Mouse (Mus musculus): Measurements from ENCODE around the gene Adam1a. TPM values are rescaled to one million over a fixed set of nuclear protein-coding genes. Genes with fewer than 3 reads are reported as not detected.

The Adam1a gene
- polyA plus RNA-seq, 2 experiments = 1.3 to 14.7 TPM

DNA sequence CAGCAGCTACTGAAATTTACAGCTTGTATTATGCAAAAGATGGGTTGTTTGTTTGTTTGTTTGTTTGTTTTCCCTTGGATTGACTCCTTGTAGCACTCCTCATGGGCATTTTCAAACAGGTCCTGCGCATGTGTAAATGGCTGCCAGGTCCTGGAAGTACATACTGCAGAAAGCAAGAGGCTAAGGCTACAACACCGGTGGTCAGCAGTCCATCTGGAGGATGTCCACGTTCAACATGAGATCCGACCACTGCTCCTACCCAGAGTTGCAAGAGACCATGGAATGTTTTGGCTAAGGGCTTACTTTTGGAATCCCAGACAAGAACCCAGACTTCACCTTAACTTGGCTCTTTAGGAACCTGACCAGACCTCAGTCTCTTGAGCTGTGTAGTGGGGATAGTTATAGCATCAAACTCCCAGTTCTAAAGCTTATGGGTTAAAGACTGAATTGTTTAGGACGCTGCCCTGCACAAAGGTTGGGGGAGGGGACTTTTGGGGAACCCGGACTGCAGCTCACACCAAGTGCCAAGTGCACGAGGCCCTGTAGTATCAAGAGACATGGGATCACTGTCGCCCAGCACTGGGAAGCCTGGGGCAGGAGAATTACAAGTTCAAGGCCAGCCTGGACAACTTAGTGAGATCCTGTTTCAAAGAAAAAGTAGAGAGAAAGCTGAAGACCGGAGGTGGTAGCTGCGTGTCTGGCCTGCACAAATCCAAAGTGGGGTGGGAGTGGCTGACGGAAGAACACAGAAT is 47.0 kb upstream of the Adam1a start:
- Histone ChIP-seq H3K4me2 (replicated peaks; ENCODE audit: low read depth, low read length, severe bottlenecking) (peak overlapping the region; percentile 59), H3K4me1 (ENCODE audit: control insufficient read depth, insufficient read depth, low read length) (peaks cover 14% of the 10 kb centered on the region), H3K36me3 (ENCODE audit: control insufficient read depth, insufficient read depth, low read length) (no peaks in the 10 kb centered on the region; the same call in none of the 2 replicates), H3K4me3 (replicated peaks; ENCODE audit: low read length) (peak overlapping the region; percentile 81), H3K27ac (replicated peaks; ENCODE audit: low read depth, low read length) (no peak overlapping the region), H3K9me3 (ENCODE audit: control insufficient read depth, low read length) (no peaks in the 10 kb centered on the region), H3K27me3 (ENCODE audit: control insufficient read depth, insufficient read depth, low read length) (no peaks in the 10 kb centered on the region), H3K9ac (ENCODE audit: low read depth, low read length, severe bottlenecking) (peak overlapping the region; percentile 83)
- no peak for ATAC-seq (ENCODE audit: low FRiP score, low read depth)
- WGBS = 56% methylated on average over 11 of the region's 11 CpGs
- DNase-seq (ENCODE audit: low spot score) = no peak
- no peak for TF ChIP-seq POLR2A (IDR thresholded peaks at IDR 0.05; ENCODE audit: borderline replicate concordance, extremely low read depth, insufficient read depth, insufficient read length)

DNA sequence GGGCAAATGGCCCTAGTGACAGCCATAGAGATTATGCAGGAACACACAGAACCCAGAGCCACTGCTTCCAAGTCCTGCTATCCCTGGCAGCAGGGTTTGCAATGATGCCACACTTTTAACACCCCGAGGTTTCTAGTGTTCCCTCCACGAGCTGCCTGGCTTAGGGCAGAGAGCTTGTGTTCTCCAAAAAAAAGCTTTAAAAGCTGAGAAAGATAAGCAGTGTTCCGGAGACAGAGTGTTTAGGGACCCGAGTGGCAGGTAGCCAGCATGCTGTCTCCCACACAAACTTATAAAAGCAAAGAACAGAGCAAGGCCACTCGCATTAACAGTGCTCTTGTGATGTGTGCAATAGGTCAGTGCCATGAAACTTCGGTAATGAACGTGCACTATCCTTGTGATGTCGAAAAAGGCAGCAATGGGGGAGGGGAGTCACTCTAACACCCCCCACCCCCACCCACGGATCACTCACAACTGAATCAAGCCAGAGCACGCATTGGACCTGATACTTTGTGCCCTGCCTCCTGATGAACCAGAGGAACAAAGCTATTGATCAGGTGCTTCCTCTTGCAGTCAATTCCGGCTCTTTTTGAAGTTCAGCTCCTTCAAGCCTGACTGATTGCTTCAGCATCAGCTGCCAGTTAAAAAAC is 46.3 kb upstream of the Adam1a start:
- no peak overlapping the region for H3K4me2 ChIP-seq (replicated peaks; ENCODE audit: low read depth, low read length, severe bottlenecking)
- H3K4me1 ChIP-seq (ENCODE audit: control insufficient read depth, insufficient read depth, low read length) = peaks cover 16% of the 10 kb centered on the region
- H3K27me3 ChIP-seq (ENCODE audit: control insufficient read depth, insufficient read depth, low read length) = no peaks in the 10 kb centered on the region
- TF ChIP-seq POLR2A (IDR thresholded peaks at IDR 0.05; ENCODE audit: borderline replicate concordance, extremely low read depth, insufficient read depth, insufficient read length) = no peak
- ATAC-seq (ENCODE audit: low FRiP score, low read depth) = no peak
- no peak overlapping the region for H3K27ac ChIP-seq (replicated peaks; ENCODE audit: low read depth, low read length)
- 67% methylated on average over 11 of the region's 11 CpGs for WGBS
- DNase-seq (ENCODE audit: low spot score) = no peak
- H3K9ac ChIP-seq (ENCODE audit: low read depth, low read length, severe bottlenecking) = no peak overlapping the region
- no peaks in the 10 kb centered on the region for H3K9me3 ChIP-seq (ENCODE audit: control insufficient read depth, low read length)
- H3K36me3 ChIP-seq (ENCODE audit: control insufficient read depth, insufficient read depth, low read length) = no peaks in the 10 kb centered on the region; the same call in none of the 2 replicates
- no peak overlapping the region for H3K4me3 ChIP-seq (replicated peaks; ENCODE audit: low read length)

DNA sequence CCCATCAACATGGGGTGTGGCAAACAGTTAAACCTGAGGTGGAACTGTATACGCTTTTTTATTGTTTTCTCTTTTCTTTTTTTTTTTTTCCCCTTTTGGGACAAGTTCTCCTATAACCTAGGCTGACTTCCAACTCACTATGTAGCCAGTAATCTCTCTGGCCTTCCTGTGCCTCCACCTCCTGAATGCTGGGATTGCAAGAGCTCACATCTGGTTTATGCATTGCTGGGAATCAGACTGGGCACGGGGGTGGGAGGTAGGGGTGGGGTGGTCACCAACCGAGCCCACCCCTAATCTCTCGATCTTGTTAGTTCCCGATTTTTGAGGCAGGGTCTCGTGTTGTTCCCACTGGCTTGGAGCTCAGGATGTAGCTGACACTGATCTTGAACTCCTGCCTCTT is 44.6 kb upstream of the Adam1a start:
- 75% methylated on average over 6 of the region's 6 CpGs for WGBS
- H3K4me1 ChIP-seq (ENCODE audit: control insufficient read depth, insufficient read depth, low read length) = peaks cover 18% of the 10 kb centered on the region
- no peak for ATAC-seq (ENCODE audit: low FRiP score, low read depth)
- H3K36me3 ChIP-seq (ENCODE audit: control insufficient read depth, insufficient read depth, low read length) = no peaks in the 10 kb centered on the region; the same call in none of the 2 replicates
- no peak overlapping the region for H3K4me3 ChIP-seq (replicated peaks; ENCODE audit: low read length)
- H3K27ac ChIP-seq (replicated peaks; ENCODE audit: low read depth, low read length) = no peak overlapping the region
- TF ChIP-seq POLR2A (IDR thresholded peaks at IDR 0.05; ENCODE audit: borderline replicate concordance, extremely low read depth, insufficient read depth, insufficient read length) = no peak
- no peak for DNase-seq (ENCODE audit: low spot score)
- H3K4me2 ChIP-seq (replicated peaks; ENCODE audit: low read depth, low read length, severe bottlenecking) = no peak overlapping the region
- H3K27me3 ChIP-seq (ENCODE audit: control insufficient read depth, insufficient read depth, low read length) = no peaks in the 10 kb centered on the region
- H3K9me3 ChIP-seq (ENCODE audit: control insufficient read depth, low read length) = no peaks in the 10 kb centered on the region
- no peak overlapping the region for H3K9ac ChIP-seq (ENCODE audit: low read depth, low read length, severe bottlenecking)

DNA sequence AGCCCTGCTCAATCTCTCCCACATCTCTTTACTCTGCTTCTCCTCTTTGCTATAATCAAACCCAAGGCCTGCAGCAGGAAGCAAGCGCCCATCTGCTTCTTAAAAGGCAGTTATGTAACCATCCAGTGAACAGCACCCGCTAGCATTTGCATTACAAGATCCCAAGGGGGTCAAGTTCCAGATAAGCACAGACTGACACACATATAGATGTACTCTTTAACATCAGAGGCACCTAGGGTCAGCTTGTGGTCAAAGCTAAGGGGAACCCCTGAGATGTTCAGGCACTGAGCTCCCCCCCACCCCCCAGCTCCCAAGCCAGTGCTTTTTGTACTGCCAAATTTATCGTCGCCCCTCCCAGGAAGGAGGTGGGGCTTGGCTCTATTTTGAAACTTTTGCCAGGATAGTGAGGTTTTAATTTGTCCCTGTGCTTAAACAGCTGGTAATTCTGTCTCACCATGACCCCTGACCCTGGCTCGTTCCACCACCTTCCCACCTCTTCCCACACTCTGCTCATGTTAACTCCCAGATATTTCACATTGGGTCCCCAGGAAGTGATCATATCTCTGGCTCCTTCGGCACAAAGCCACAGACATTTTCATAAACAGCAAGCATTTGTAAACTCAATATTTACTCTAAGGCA is 41.2 kb upstream of the Adam1a start:
- WGBS = 57% methylated on average over 6 of the region's 6 CpGs
- ATAC-seq (ENCODE audit: low FRiP score, low read depth) = no peak

GRCm38 (mm10) chr5:121585699-121586098 is 40.4 kb upstream of the Adam1a start:
- no peak for DNase-seq (ENCODE audit: low spot score)
- no peak overlapping the region for H3K4me3 ChIP-seq (replicated peaks; ENCODE audit: low read length)
- TF ChIP-seq POLR2A (IDR thresholded peaks at IDR 0.05; ENCODE audit: borderline replicate concordance, extremely low read depth, insufficient read depth, insufficient read length) = no peak
- H3K9me3 ChIP-seq (ENCODE audit: control insufficient read depth, low read length) = no peaks in the 10 kb centered on the region
- H3K36me3 ChIP-seq (ENCODE audit: control insufficient read depth, insufficient read depth, low read length) = peaks cover 4% of the 10 kb centered on the region
- no peak overlapping the region for H3K9ac ChIP-seq (ENCODE audit: low read depth, low read length, severe bottlenecking)
- H3K4me2 ChIP-seq (replicated peaks; ENCODE audit: low read depth, low read length, severe bottlenecking) = no peak overlapping the region
- ATAC-seq (ENCODE audit: low FRiP score, low read depth) = no peak
- WGBS = 84% methylated on average over 5 of the region's 5 CpGs
- H3K27ac ChIP-seq (replicated peaks; ENCODE audit: low read depth, low read length) = no peak overlapping the region
- H3K4me1 ChIP-seq (ENCODE audit: control insufficient read depth, insufficient read depth, low read length) = peaks cover 12% of the 10 kb centered on the region
- H3K27me3 ChIP-seq (ENCODE audit: control insufficient read depth, insufficient read depth, low read length) = no peaks in the 10 kb centered on the region

More for the DNA sequence above, 41.2 kb upstream of the Adam1a start:
- no peak for DNase-seq (ENCODE audit: low spot score)
- Histone ChIP-seq H3K36me3 (ENCODE audit: control insufficient read depth, insufficient read depth, low read length) (no peaks in the 10 kb centered on the region; the same call in none of the 2 replicates), H3K4me2 (replicated peaks; ENCODE audit: low read depth, low read length, severe bottlenecking) (no peak overlapping the region), H3K27ac (replicated peaks; ENCODE audit: low read depth, low read length) (no peak overlapping the region), H3K9ac (ENCODE audit: low read depth, low read length, severe bottlenecking) (no peak overlapping the region), H3K4me3 (replicated peaks; ENCODE audit: low read length) (no peak overlapping the region), H3K9me3 (ENCODE audit: control insufficient read depth, low read length) (no peaks in the 10 kb centered on the region), H3K4me1 (ENCODE audit: control insufficient read depth, insufficient read depth, low read length) (peaks cover 12% of the 10 kb centered on the region), H3K27me3 (ENCODE audit: control insufficient read depth, insufficient read depth, low read length) (no peaks in the 10 kb centered on the region)
- no peak for TF ChIP-seq POLR2A (IDR thresholded peaks at IDR 0.05; ENCODE audit: borderline replicate concordance, extremely low read depth, insufficient read depth, insufficient read length)
